Mouse (Mus musculus) gastrocnemius, adult 2 months (tissue): ENCODE measurements around the gene Olfr1229. TPM values are rescaled to one million over a fixed set of nuclear protein-coding genes. Genes with fewer than 3 reads are reported as not detected.

Source experiments
- DNase-seq: peaks from one replicate; pipeline ENCODE4 v3.0.0; 2022
- H3K27ac ChIP-seq: fragments of 200-600 bp; 2 replicates; pipeline ENCODE4 v1.8.1; 2022; ENCODE audit warnings: mild to moderate bottlenecking
- H3K4me3 ChIP-seq: fragments of 200-600 bp; 2 replicates; pipeline ENCODE4 v1.8.1; 2022; ENCODE audit warnings: mild to moderate bottlenecking, moderate library complexity
- CTCF ChIP-seq: fragments of 200-600 bp; IDR thresholded peaks from 2 replicates; pipeline ENCODE4 v1.8.1; 2022; ENCODE audit warnings: antibody characterized with exemption, mild to moderate bottlenecking, moderate library complexity
- intact Hi-C: fragments of 180-260 bp; cut with DNase I; formaldehyde crosslinking; loops from one replicate; pipeline ENCODE4 v1.15.1; 2025
- long read RNA-seq, 2 experiments: library from polyadenylated mRNA; stranded (forward); transcript quantifications; one replicate each; pipeline ENCODE4 v2.0.0; 2021
- total RNA-seq, 2 experiments: library from RNA; stranded (reverse); gene quantifications; 2 replicates each; pipeline ENCODE4 v1.2.3; 2021

Olfr1229 gene
- total RNA-seq: not detected
- long read RNA-seq, experiment 1: 0 reads
- long read RNA-seq, experiment 2: 0 reads

DNA sequence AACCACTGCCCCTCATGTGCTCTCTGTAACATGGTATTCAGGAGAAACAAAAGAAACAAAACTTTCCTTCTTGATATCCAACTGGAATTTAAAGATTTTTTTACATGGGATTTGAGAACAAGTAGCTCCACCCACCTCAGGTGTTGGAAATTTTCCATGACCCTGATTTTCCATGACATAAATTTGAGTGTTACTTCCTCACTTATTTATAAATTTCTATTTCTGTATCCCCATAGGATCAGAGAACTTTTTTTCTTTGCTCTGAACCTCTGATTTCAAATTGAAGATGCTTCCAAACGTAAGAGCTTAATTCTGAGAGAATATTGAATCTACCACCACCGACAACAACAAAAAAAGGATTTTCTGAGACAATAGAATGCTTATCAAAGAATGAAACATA lies at the start of gene Olfr1229:
Olfr1229 (minus strand) TSS at position 101 of the 400 bp plus-strand sequence.
- no peak for DNase-seq
- no peak for TF ChIP-seq CTCF
- Histone ChIP-seq H3K27ac (no peak within 1 kb of the TSS), H3K4me3 (no peak within 1 kb of the TSS)
- intact Hi-C loops: no loop called here

DNA sequence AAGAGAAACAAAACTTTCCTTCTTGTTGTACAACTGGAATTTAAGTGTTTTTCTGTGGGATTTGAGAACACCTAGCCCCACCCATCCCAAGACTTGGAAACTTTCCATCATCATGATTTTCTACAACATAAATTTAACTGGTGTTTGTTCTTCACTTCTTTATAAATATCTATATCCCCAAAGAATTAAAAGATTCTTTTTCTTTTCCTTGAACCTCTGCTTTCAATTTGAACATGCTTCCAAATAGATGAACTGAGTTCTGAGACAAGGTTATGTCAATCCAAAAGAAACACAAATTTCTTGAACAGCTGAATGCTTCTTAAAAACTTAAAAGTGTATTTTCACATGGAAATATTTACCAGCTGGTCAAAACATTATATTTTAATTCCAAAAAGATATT lies 41.8 kb upstream of the Olfr1229 start, which contains the start of gene Olfr1232:
Olfr1232 (minus strand) TSS at position 101 of the 400 bp plus-strand sequence.
- Histone ChIP-seq H3K4me3 (no peak within 1 kb of the TSS), H3K27ac (no peak within 1 kb of the TSS)
- DNase-seq: no peak
- TF ChIP-seq CTCF: no peak
- intact Hi-C loops: no loop called here

DNA sequence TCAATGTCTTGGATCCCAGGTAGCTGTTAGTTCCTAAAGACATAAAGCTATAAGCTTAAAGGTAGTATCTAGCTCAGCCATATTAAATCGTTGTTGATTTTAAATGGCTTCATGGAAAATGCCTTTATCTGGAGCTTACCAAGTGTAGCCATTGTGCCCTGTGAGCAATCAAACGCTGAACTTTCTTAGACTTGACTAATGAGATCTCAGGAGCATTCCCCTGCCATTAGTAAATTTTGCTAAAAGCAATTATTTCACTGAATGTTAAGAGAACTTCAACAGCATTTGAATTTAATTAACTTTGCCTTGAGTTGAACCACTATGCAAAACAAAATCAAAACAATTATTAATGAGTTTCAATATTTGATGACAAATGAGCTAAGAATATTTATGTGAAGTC lies 19.2 kb upstream of the Olfr1229 start, which contains the start of gene Olfr1231:
Olfr1231 (minus strand) TSS at position 101 of the 400 bp plus-strand sequence.
- H3K27ac ChIP-seq: no peak within 1 kb of the TSS
- TF ChIP-seq CTCF: no peak
- no peak within 1 kb of the TSS for H3K4me3 ChIP-seq
- DNase-seq: no peak
- intact Hi-C loops: no loop called here

DNA sequence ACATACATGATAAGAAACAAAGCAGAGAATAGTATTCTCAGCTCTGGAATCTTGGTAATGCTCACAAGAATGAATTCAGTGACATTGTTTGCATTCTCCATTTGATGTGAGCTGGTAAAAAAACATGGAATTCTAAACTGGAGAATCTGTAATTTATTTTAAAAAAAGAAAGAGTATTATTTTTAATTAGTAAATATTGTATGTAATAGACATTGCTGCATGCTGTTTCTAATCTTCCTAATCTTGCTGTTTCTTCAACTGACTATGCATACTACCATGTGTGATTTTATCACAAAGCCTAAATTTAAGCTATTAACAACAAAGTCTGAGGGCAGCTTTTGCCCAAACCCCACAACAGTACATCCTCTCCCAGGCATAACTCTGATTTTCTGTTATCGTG lies 9.4 kb upstream of the Olfr1229 start, which contains the start of gene Olfr1230:
Olfr1230 (minus strand) TSS at position 101 of the 400 bp plus-strand sequence.
- no peak within 1 kb of the TSS for H3K27ac ChIP-seq
- DNase-seq: no peak
- TF ChIP-seq CTCF: no peak
- intact Hi-C loops: no loop called here
- no peak within 1 kb of the TSS for H3K4me3 ChIP-seq

DNA sequence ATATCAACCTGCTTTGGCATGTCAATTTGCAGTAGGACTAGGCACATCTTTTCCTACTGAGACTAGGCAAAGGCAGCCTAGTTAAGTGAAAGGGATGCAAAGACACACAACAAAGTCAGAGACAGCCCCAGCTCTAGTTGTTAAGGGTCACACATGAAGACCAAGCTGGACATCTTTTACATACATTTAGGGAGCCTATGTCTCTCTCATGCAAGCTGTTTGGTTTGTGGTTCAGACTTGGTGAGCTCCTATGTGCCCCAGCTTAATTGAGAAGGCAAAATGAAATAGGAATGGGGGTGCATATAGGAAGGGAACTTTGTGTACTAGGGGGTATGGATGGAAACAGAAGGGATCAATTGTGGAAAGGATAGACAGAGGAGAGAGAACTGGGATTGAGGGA lies 33.9 kb downstream of the Olfr1229 start, which contains the start of gene Olfr1228:
Olfr1228 (minus strand) TSS at position 101 of the 400 bp plus-strand sequence.
- no peak within 1 kb of the TSS for H3K4me3 ChIP-seq
- intact Hi-C loops: no loop called here
- DNase-seq: no peak
- H3K27ac ChIP-seq: no peak within 1 kb of the TSS
- no peak for TF ChIP-seq CTCF

Other genes with a start within 250 kb of the Olfr1229 start
- gene Olfr1218, start 226.8 kb downstream of the Olfr1229 start, total RNA-seq: not detected
- gene Olfr1219, start 204.5 kb downstream of the Olfr1229 start, total RNA-seq: not detected
- gene Olfr1220, start 181.2 kb downstream of the Olfr1229 start, total RNA-seq: not detected
- gene Olfr1221, start 170.7 kb downstream of the Olfr1229 start, total RNA-seq: not detected
- gene Olfr1222, start 155.0 kb downstream of the Olfr1229 start, total RNA-seq: not detected
- gene Olfr1223, start 136.5 kb downstream of the Olfr1229 start, total RNA-seq: not detected
- gene Olfr1224-ps1, start 123.9 kb downstream of the Olfr1229 start, total RNA-seq: not detected
- gene Olfr1225, start 113.3 kb downstream of the Olfr1229 start, total RNA-seq: not detected
- gene Olfr1226, start 88.0 kb downstream of the Olfr1229 start, total RNA-seq: not detected
- not detected for gene Olfr1228, start 34.0 kb downstream of the Olfr1229 start, total RNA-seq
- not detected for gene Olfr1230, start 9.3 kb upstream of the Olfr1229 start, total RNA-seq
- not detected for gene Olfr1231, start 19.1 kb upstream of the Olfr1229 start, total RNA-seq
- gene Olfr1232, start 41.7 kb upstream of the Olfr1229 start, total RNA-seq: not detected
- not detected for gene Olfr1233, start 54.4 kb upstream of the Olfr1229 start, total RNA-seq
- not detected for gene Olfr1234, start 76.9 kb upstream of the Olfr1229 start, total RNA-seq
- not detected for gene Olfr1238, start 121.7 kb upstream of the Olfr1229 start, total RNA-seq
- not detected for gene Olfr1239, start 132.4 kb upstream of the Olfr1229 start, total RNA-seq
- gene Olfr1240, start 155.0 kb upstream of the Olfr1229 start, total RNA-seq: not detected
- gene Olfr1241, start 199.1 kb upstream of the Olfr1229 start, total RNA-seq: not detected
- gene Olfr1242, start 210.3 kb upstream of the Olfr1229 start, total RNA-seq: not detected
- gene Olfr1243, start 243.5 kb upstream of the Olfr1229 start, total RNA-seq: not detected